Mouse (Mus musculus) CH12.LX (cell line): ENCODE data around the gene Zc2hc1b. TPM values are rescaled to one million over a fixed set of nuclear protein-coding genes. Genes with fewer than 3 reads are reported as not detected.

Experiments
- DNase-seq: peaks from one replicate; pipeline ENCODE4 v3.0.0-alpha.2; 2013; ENCODE audit errors: extremely low read depth
- H3K27ac ChIP-seq: 2 replicates; pipeline ENCODE4 v1.5.1; 2012; ENCODE audit warnings: low read depth, mild to moderate bottlenecking, control low read depth, moderate library complexity; ENCODE audit not compliant: insufficient read depth
- H3K27me3 ChIP-seq: replicated peaks from 2 replicates; pipeline ENCODE3; 2012; ENCODE audit warnings: inconsistent platforms
- H3K36me3 ChIP-seq, 2 experiments: replicated peaks in 1 of 2; 2 replicates each; pipeline versions ENCODE3 to v1.6.1; 2012; ENCODE audit warnings: inconsistent platforms in 1 of 2, low read length in 1 of 2, mild to moderate bottlenecking in 1 of 2, mixed read lengths in 1 of 2, moderate library complexity in 1 of 2; ENCODE audit not compliant: control insufficient read depth in 1 of 2, insufficient read depth in 1 of 2
- H3K4me1 ChIP-seq, 2 experiments: 2 replicates each; pipeline ENCODE4 v1.6.1; 2012; ENCODE audit warnings: inconsistent platforms in 1 of 2, moderate library complexity in 1 of 2; ENCODE audit not compliant: insufficient read depth in 2 of 2, control insufficient read depth in 1 of 2
- H3K4me2 ChIP-seq: 2 replicates; pipeline ENCODE4 v1.6.1; 2012; ENCODE audit warnings: low read depth, mild to moderate bottlenecking, control low read depth; ENCODE audit not compliant: poor library complexity, insufficient read depth, severe bottlenecking
- H3K4me3 ChIP-seq, 3 experiments: fragments of 150-350 bp in 1 of 3; sonication (generic) in 1 of 3; replicated peaks in 1 of 3; 2 replicates each; pipeline versions ENCODE3 to v1.5.1; 2011 to 2012; ENCODE audit warnings: low read depth in 2 of 3, low read length in 2 of 3, mild to moderate bottlenecking in 2 of 3, moderate library complexity in 2 of 3, control low read depth in 1 of 3, improper control_type of control experiment in 1 of 3, inconsistent platforms in 1 of 3, mixed read lengths in 1 of 3; ENCODE audit not compliant: poor library complexity in 1 of 3
- H3K79me2 ChIP-seq: replicated peaks from 2 replicates; pipeline ENCODE4 v1.6.1; 2012; ENCODE audit warnings: mild to moderate bottlenecking, moderate library complexity; ENCODE audit not compliant: control insufficient read depth, poor library complexity, insufficient read depth, severe bottlenecking; ENCODE audit errors: extremely low read depth
- H3K9ac ChIP-seq: 2 replicates; pipeline ENCODE4 v1.6.1; 2012; ENCODE audit warnings: low read depth, mild to moderate bottlenecking, control low read depth, moderate library complexity; ENCODE audit not compliant: insufficient read depth
- H3K9me3 ChIP-seq: replicated peaks from 2 replicates; pipeline ENCODE3; 2012; ENCODE audit warnings: low read length, inconsistent platforms, mixed read lengths
- E2F4 ChIP-seq: IDR thresholded peaks from 2 replicates; pipeline ENCODE4 v1.6.1; 2011; ENCODE audit warnings: low read depth, low read length, improper control_type of control experiment; ENCODE audit not compliant: insufficient replicate concordance
- ELF1 ChIP-seq: IDR thresholded peaks from 2 replicates; pipeline ENCODE4 v1.6.1; 2014; ENCODE audit warnings: low read depth, mild to moderate bottlenecking, inconsistent platforms, low read length, improper control_type of control experiment
- EP300 ChIP-seq: IDR thresholded peaks from 2 replicates; pipeline ENCODE4 v1.6.1; 2011; ENCODE audit warnings: low read length, improper control_type of control experiment
- GABPA ChIP-seq: IDR thresholded peaks from 2 replicates; pipeline ENCODE4 v1.6.1; 2012; ENCODE audit warnings: low read depth, low read length, improper control_type of control experiment, inconsistent platforms; ENCODE audit not compliant: insufficient replicate concordance
- HCFC1 ChIP-seq: IDR thresholded peaks from 2 replicates; pipeline ENCODE4 v1.6.1; 2012; ENCODE audit warnings: low read depth, mild to moderate bottlenecking, inconsistent platforms, low read length, improper control_type of control experiment
- IRF4 ChIP-seq: IDR thresholded peaks from 2 replicates; pipeline ENCODE4 v1.6.1; 2014; ENCODE audit warnings: low read depth, mild to moderate bottlenecking, inconsistent platforms, low read length, improper control_type of control experiment
- JUN ChIP-seq: IDR thresholded peaks from 2 replicates; pipeline ENCODE4 v1.6.1; 2011; ENCODE audit warnings: low read depth, mild to moderate bottlenecking, low read length, improper control_type of control experiment, moderate library complexity; ENCODE audit not compliant: insufficient read depth
- JUND ChIP-seq: conservative IDR thresholded peaks from 2 replicates; pipeline ENCODE4 v1.6.1; 2011; ENCODE audit warnings: low read depth, low read length, improper control_type of control experiment
- KAT2A ChIP-seq: IDR thresholded peaks from 2 replicates; pipeline ENCODE4 v1.6.1; 2012; ENCODE audit warnings: low read length, improper control_type of control experiment, inconsistent platforms; ENCODE audit not compliant: insufficient replicate concordance
- MAX ChIP-seq: IDR thresholded peaks from 2 replicates; pipeline ENCODE4 v1.6.1; 2011; ENCODE audit warnings: low read length, improper control_type of control experiment
- MEF2A ChIP-seq: IDR thresholded peaks from 2 replicates; pipeline ENCODE4 v1.6.1; 2014; ENCODE audit warnings: low read depth, mild to moderate bottlenecking, inconsistent platforms, low read length, improper control_type of control experiment, borderline replicate concordance
- MXI1 ChIP-seq: IDR thresholded peaks from 2 replicates; pipeline ENCODE4 v1.6.1; 2011; ENCODE audit warnings: mild to moderate bottlenecking, low read depth, low read length, improper control_type of control experiment
- NELFE ChIP-seq: IDR thresholded peaks from 2 replicates; pipeline ENCODE4 v1.6.1; 2011; ENCODE audit warnings: low read depth, low read length, improper control_type of control experiment
- POLR2A ChIP-seq: IDR thresholded peaks from 2 replicates; pipeline ENCODE4 v1.6.1; 2011; ENCODE audit warnings: low read depth, mild to moderate bottlenecking, improper control_type of control experiment, low read length
- POLR2AphosphoS2 ChIP-seq: IDR thresholded peaks from 2 replicates; pipeline ENCODE4 v1.6.1; 2011; ENCODE audit warnings: low read depth, low read length, improper control_type of control experiment
- RAD21 ChIP-seq: IDR thresholded peaks from 2 replicates; pipeline ENCODE4 v1.6.1; 2011; ENCODE audit warnings: low read depth, mild to moderate bottlenecking, low read length, improper control_type of control experiment, moderate library complexity
- RCOR1 ChIP-seq: conservative IDR thresholded peaks from 2 replicates; pipeline ENCODE4 v1.6.1; 2012; ENCODE audit warnings: low read depth, mild to moderate bottlenecking, inconsistent platforms, low read length, improper control_type of control experiment
- SMC3 ChIP-seq: IDR thresholded peaks from 2 replicates; pipeline ENCODE4 v1.6.1; 2011; ENCODE audit warnings: low read depth, low read length, improper control_type of control experiment
- TBP ChIP-seq: conservative IDR thresholded peaks from 2 replicates; pipeline ENCODE4 v1.6.1; 2011; ENCODE audit warnings: low read depth, low read length, improper control_type of control experiment
- TCF12 ChIP-seq: IDR thresholded peaks from 2 replicates; pipeline ENCODE4 v1.6.1; 2014; ENCODE audit warnings: low read depth, mild to moderate bottlenecking, inconsistent platforms, low read length, improper control_type of control experiment
- ZC3H11A ChIP-seq: IDR thresholded peaks from 2 replicates; pipeline ENCODE4 v1.6.1; 2012; ENCODE audit warnings: low read depth, mild to moderate bottlenecking, inconsistent platforms, low read length, improper control_type of control experiment
- ZKSCAN1 ChIP-seq: IDR thresholded peaks from 2 replicates; pipeline ENCODE4 v1.6.1; 2012; ENCODE audit warnings: low read depth, inconsistent platforms, low read length, improper control_type of control experiment, borderline replicate concordance
- ZMIZ1 ChIP-seq: IDR thresholded peaks from 2 replicates; pipeline ENCODE4 v1.6.1; 2012; ENCODE audit warnings: low read depth, mild to moderate bottlenecking, inconsistent platforms, low read length, improper control_type of control experiment
- dilution Hi-C: fragments of 300-500 bp; cut with MboI; formaldehyde crosslinking; loops from 2 replicates; pipeline ENCODE4 v1.14.3; 2020; ENCODE audit warnings: low sequenced_read_pairs; ENCODE audit not compliant: extremely low pct_unique_long_range_greater_than_20kb, extremely low pct_ligation_motif_present
- in situ Hi-C: fragments of 300-500 bp; cut with MboI; formaldehyde crosslinking; loops from 3 replicates; pipeline ENCODE4 v1.14.3; 2019; ENCODE audit warnings: low sequenced_read_pairs, low pct_ligation_motif_present, low pct_unique_long_range_greater_than_20kb, mixed read lengths
- polyA plus RNA-seq: library from polyadenylated mRNA; unstranded; fragments of >175 nt; gene quantifications from 2 replicates; pipeline ENCODE4 v1.2.1, GENCODE M21; 2012; ENCODE audit warnings: low read depth; ENCODE audit not compliant: insufficient read length
- total RNA-seq, 2 experiments: library from RNA; depleted of rRNA; stranded (reverse); fragments of 300-350 nt in 1 of 2; fragments of >200 nt in 1 of 2; gene quantifications; 2 replicates each; pipeline ENCODE4 v1.2.3; 2012 to 2014

Gene Zc2hc1b
- total and polyA plus RNA-seq, 3 experiments: not detected

GRCm38 (mm10) chr10:13108021-13108548, 69.7 kb downstream of the Zc2hc1b start:
- Histone ChIP-seq H3K9me3 (no peaks in the 10 kb centered on the region), H3K79me2 (no peaks in the 10 kb centered on the region), H3K4me1 (peaks cover 0 to 18% of the 10 kb centered on the region in 2 experiments; a peak in 3 of 4 replicates), H3K4me2 (no peak overlapping the region), H3K4me3 (no peak overlapping the region), H3K27ac (no peak overlapping the region), H3K27me3 (no peaks in the 10 kb centered on the region), H3K36me3 (no peaks in the 10 kb centered on the region), H3K9ac (no peak overlapping the region)
- TF ChIP-seq ZKSCAN1 (no peak), SMC3 (no peak), GABPA (no peak), JUN (no peak), POLR2AphosphoS2 (no peak), IRF4 (no peak), TBP (no peak), POLR2A (no peak), MEF2A (no peak), HCFC1 (no peak), KAT2A (no peak)
- DNase-seq: no peak
- in situ Hi-C loops (no loop called here), dilution Hi-C loops (no loop called here)

- Histone ChIP-seq H3K9me3 (no peaks in the 10 kb centered on the region), H3K9ac (no peak overlapping the region), H3K4me1 (peaks cover 0 to 9% of the 10 kb centered on the region in 2 experiments; a peak in 3 of 4 replicates), H3K27ac (no peak overlapping the region), H3K36me3 (no peaks in the 10 kb centered on the region), H3K79me2 (no peaks in the 10 kb centered on the region), H3K4me2 (no peak overlapping the region), H3K27me3 (no peaks in the 10 kb centered on the region), H3K4me3 (no peak overlapping the region)
- TF ChIP-seq HCFC1: no peak
- in situ Hi-C loops (no loop called here), dilution Hi-C loops (no loop called here)
- no peak for DNase-seq
These were observed 70.8 kb downstream of the Zc2hc1b start for GRCm38 (mm10) chr10:13106909-13107624.

- Histone ChIP-seq H3K27me3 (no peaks in the 10 kb centered on the region), H3K9ac (no peak overlapping the region), H3K4me3 (no peak overlapping the region), H3K36me3 (no peaks in the 10 kb centered on the region), H3K27ac (no peak overlapping the region), H3K9me3 (no peaks in the 10 kb centered on the region), H3K4me1 (peaks cover 0 to 7% of the 10 kb centered on the region in 2 experiments; a peak in 2 of 4 replicates), H3K79me2 (no peaks in the 10 kb centered on the region), H3K4me2 (no peak overlapping the region)
- DNase-seq: no peak
- in situ Hi-C loops (no loop called here), dilution Hi-C loops (no loop called here)
- TF ChIP-seq ELF1 (no peak), EP300 (no peak), SMC3 (no peak), RCOR1 (no peak), NELFE (no peak), ZMIZ1 (no peak), TBP (no peak), TCF12 (no peak), E2F4 (no peak), MXI1 (no peak), ZC3H11A (no peak), RAD21 (no peak), POLR2AphosphoS2 (no peak), GABPA (no peak), MAX (no peak), JUND (no peak), JUN (no peak)
These were observed 74.0 kb downstream of the Zc2hc1b start for GRCm38 (mm10) chr10:13103838-13104237.
